Mouse (Mus musculus): ENCODE results near the gene Adgra1.

The Adgra1 gene

DNA sequence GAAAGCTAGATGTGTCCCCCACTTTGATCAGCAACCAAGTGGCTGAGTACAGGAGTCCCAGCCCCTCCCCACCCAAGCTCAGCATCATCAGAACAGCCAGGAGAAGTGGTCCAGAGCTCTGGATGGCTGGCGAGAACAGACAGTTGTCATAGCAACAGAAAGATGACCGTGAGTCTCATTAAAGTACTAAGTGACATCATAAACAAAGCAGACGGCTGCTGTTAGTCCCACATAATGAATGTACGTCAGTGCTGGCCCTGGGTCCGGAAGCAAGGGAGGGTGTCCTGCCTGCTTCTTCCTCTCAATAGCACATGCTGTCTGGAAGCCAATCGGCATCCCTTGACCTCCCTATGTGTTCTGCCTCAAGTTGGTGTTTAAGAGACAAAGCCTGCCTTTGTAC, 16.2 kb downstream of the Adgra1 start:
- DNase-seq (ENCODE audit: low spot score in 2 of 2), result no peak

GRCm38 (mm10) chr7:139850677-139851076, 16.7 kb downstream of the Adgra1 start:
- DNase-seq (ENCODE audit: low spot score in 2 of 2), result no peak

DNA sequence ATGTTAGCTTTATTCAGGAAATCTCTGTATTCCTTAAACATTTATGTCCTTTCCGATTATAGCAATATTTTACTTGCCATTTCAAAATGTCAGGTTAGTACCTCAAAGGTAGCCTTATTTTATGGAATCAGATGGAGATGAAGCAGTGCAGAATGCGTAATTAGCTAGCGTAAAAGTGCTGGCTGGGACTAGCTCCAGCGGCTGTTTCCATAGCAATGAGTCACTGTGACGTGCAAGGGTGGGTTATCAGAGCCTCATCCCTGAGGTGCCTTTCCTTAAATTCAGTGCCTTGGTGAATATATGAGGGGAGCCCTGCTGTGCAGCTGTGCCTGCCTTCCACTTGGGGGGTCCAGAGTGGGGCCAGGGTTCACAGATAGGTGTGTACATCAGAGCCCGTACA, 17.1 kb downstream of the Adgra1 start:
- no peak for DNase-seq (ENCODE audit: low spot score in 2 of 2)

DNA sequence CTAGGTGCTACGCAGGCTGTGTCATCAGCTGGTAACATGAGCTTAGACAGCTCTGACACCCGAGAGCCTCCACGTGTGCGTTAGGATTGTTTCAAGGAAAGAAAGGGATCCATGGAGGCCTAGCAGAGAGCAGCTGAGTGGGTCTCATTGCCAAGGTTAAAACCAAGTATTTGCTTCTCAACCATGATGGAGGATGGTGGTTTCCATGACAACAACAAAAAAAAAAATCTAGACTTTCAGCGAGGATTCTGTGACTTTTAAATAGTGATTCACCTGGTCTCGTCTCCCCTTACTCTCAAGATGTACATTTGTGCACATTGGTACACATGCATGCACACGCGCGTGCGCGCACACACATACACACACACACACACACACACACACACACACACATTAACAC, 21.3 kb downstream of the Adgra1 start:
- DNase-seq (ENCODE audit: low spot score in 2 of 2), result no peak

DNA sequence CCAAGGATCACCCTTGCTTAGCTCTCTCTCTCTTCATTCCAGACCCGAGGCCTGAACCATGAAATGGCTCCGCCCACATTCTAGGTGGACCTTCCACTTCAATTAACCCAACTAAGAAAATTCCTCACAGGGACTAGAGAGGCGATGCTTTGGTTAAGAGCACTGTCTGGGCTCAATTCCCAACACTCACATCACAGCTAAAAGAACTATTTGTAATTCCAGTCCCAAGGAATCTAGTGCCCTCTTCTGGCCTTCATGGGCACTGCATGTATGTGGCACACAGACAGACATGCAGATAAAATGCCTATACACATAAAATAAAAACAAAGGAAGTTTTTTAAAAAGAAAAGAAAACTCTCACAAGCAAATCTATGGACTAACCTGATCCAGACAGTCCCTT, 27.4 kb downstream of the Adgra1 start:
- DNase-seq (ENCODE audit: low spot score in 2 of 2), result peak; percentile 10 to 52

DNA sequence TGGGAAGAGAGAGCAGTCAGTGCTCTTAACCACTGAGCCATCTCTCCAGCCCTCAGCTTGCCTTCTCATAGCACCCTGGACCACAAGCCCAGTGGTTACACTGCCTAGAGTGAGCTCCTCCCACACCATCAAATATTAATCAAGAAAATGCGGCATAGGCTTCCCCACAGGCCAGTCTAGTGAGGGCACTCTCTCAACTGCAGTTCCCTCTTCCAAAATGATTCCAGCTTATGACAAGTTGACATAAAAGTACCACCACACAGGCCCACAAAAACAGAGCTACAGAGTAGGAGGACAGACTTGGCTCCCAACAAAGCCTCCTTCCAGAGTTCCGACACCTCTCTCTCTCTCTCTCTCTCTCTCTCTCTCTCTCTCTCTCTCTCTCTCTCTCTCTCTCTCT, 29.1 kb downstream of the Adgra1 start:
- no peak for DNase-seq (ENCODE audit: low spot score in 2 of 2)

DNA sequence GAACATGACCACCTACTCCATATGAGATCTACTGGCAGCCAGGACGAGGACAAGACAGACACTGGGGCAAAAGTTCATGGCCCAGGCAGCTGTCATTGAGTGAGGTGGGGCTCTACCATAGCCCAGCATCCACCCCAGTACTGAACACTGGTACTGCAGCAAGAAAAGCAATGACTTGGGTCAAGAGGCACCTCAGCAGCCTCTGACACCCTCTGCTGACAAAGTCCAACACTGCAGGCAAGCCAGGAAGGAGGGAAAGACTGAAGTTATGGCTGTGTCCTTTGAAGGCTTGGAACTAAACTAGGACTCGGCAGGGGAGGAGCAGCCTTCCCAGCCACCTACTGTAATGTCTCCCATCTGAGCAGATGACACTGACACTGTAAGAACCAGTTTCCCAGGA, 30.3 kb downstream of the Adgra1 start:
- no peak for DNase-seq (ENCODE audit: low spot score in 2 of 2)

GRCm38 (mm10) chr7:139864871-139865270, 30.9 kb downstream of the Adgra1 start:
- DNase-seq (ENCODE audit: low spot score in 2 of 2), result no peak

- no peak for DNase-seq (ENCODE audit: low spot score in 2 of 2)
Observed at GRCm38 (mm10) chr7:139871014-139871413, 37.0 kb downstream of the Adgra1 start.

DNA sequence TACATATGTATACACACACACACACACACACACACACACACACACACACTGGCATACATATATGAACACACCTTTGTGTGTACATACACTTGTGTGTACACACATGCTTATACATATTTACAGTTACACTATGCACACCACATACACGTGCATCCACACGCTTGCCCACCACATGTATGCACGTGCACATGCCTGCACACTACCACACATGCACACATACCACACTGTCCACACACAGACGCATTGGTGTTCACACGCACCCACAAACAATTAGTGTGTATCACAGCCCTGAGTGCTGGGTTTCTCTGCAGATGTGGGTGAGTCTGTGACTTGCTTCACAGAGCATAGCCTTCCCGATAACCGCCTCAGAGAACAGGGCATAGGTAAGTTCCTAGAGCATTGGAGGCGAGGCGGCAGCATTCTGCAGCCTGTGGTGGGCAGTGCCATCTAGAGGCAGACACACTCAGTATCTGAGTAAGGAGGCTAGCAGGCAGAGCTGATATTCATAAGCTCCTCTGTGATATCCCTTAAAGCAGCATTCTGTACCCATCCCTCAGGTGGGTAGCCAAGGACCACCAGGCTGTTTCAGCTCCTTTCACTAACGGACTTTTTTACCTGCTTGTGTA, 43.3 kb downstream of the Adgra1 start:
- no peak for DNase-seq (ENCODE audit: low spot score in 2 of 2)

GRCm38 (mm10) chr7:139878122-139878521, 44.1 kb downstream of the Adgra1 start:
- DNase-seq (ENCODE audit: low spot score in 2 of 2), result no peak

- no peak for DNase-seq (ENCODE audit: low spot score in 2 of 2)
Observed at GRCm38 (mm10) chr7:139878621-139879020, 44.6 kb downstream of the Adgra1 start.

DNA sequence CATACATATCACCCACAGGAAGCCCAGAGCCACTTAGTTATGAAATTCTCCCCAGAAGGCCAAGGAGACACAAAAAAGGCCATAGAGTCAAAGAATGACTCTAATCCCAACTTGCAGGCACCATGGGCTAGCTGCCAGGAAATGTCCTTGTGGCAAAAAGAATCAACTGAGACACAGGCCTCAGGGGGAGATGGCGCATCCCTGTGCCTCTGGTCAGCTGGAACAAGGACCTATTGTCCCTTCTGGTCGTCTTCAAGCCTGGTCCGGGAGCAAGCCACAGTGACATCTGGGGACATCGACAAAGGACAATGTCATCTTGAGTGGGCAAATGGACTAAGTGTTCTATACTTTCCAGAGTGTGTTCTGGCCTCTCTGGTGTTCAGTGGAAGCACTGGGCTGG, 49.6 kb downstream of the Adgra1 start:
- no peak for DNase-seq (ENCODE audit: low spot score in 2 of 2)

- DNase-seq (ENCODE audit: low spot score in 2 of 2), result no peak
Observed at GRCm38 (mm10) chr7:139891779-139892178, 57.8 kb downstream of the Adgra1 start.

- no peak for DNase-seq (ENCODE audit: low spot score in 2 of 2)
Observed at GRCm38 (mm10) chr7:139894655-139895557, 60.9 kb downstream of the Adgra1 start, which contains the start of gene Kndc1. Gene Kndc1, plus strand, starts transcription at chr7:139894696.

DNA sequence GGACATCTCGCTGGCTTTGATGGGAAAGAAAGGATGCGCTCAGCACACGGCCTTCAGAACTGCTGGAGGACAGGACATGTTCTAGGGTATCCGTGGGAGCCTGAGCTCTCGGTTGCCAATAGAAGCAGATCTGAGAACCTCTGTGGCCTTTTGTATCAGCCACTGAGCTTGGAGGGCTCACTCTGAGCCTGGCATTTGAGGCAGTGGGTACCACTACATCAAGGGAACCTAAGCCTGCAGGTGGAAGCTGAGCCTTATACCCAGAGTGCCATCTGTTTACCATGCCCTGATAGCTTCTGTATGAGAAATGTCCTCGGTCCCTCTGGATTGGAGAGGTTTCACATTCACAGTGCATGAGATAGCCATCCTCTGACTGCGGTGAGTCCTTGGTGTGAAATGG, 62.3 kb downstream of the Adgra1 start:
- DNase-seq (ENCODE audit: low spot score in 2 of 2), result no peak

GRCm38 (mm10) chr7:139896796-139897195, 62.8 kb downstream of the Adgra1 start:
- DNase-seq (ENCODE audit: low spot score in 2 of 2), result no peak

- DNase-seq (ENCODE audit: low spot score in 2 of 2), result no peak
Observed at GRCm38 (mm10) chr7:139898606-139899005, 64.6 kb downstream of the Adgra1 start.

GRCm38 (mm10) chr7:139899505-139899904, 65.5 kb downstream of the Adgra1 start:
- DNase-seq (ENCODE audit: low spot score in 2 of 2), result no peak

DNA sequence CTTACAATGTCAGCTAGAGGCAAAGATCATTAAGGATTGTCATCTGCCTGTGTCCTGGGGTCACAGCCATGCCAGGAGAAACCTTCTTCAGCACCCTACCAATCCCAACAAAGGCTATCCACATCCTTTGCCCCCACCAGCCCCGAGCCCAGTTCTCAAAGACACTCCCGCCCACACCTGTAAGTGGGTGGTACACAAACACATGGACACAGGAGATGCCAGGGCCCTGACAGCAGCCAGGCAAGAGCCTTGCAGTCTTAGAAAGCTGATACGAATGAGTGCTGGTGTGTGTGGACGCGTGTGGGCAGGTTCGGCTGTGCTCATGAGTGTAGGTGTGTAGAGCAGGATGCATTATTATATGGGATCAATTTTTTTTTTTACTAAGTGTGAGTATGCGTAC, 66.5 kb downstream of the Adgra1 start:
- no peak for DNase-seq (ENCODE audit: low spot score in 2 of 2)

DNA sequence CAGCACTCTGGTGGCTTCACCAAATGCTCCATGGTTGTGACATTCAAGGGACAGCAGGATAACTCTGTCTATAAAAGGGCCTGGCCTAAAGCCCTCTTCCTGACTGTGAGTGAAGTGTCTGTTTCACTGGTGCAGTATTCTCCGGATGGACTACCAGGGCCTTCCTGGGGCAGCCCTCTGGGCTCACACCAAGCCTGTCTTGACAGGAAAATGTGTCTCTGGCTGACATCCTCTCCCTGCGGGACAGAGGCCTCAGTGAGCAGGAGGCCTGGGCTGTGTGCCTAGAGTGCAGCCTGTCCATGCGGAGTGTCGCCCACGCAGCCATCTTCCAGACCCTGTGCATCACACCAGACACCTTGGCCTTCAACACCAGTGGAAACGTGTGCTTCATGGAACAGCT, 66.9 kb downstream of the Adgra1 start:
- no peak for DNase-seq (ENCODE audit: low spot score in 2 of 2)

- DNase-seq (ENCODE audit: low spot score in 2 of 2), result no peak
Observed at GRCm38 (mm10) chr7:139901981-139902380, 68.0 kb downstream of the Adgra1 start.

DNA sequence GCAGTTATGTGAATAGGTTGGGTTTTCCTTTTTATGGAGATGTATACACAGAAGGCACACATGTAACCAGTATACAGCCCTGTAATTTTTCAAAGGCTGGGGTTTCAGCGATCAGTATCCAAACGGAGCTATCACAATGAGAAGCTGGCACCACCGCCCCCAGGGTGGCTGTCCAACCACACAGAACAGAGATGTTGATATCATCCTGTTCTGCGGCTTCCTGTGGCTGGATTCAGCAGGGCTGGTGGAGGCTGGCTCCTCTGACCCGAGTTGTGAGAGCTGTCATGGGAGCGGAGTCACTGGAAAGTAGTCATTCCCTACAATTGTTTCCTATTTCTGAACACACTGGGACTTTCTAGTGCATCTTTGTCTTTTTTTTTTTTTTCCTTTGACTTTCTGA, 71.3 kb downstream of the Adgra1 start:
- no peak for DNase-seq (ENCODE audit: low spot score in 2 of 2)
